In genomic region chr2:160209589-160210264, GRCm38 (mm10) we compare ENCODE assay signal across 24 mouse cellular contexts.
DNase-seq lines count a peak whose midpoint lies in the region; ATAC-seq and TF ChIP-seq lines count a peak whose summit lies in the region.
"Had no signal": no experiment of that assay in that cellular context is flagged by ENCODE, and none has a peak within 500 bp of the region (broad histone marks: within the 10 kb centered on the region; RNA-seq: fewer than 3 reads in every experiment).

No protein-coding gene starts in this region.

- no peak overlapping the region for H3K27ac ChIP-seq in liver, postnatal 0 days (ENCODE audit: low read depth)
- H3K27ac ChIP-seq in liver, embryonic 11.5 days (ENCODE audit: low read depth, low read length): no peak overlapping the region
- H3K27ac ChIP-seq in brown adipose tissue, adult 24 weeks (replicated peaks; ENCODE audit: low read depth, low read length): 0 out of 2 replicates have a peak overlapping the region, but pooled peaks have one; percentile 8
- H3K27ac ChIP-seq in limb, embryonic 13.5 days: no peak overlapping the region
- H3K27ac ChIP-seq in forebrain, postnatal 0 days (ENCODE audit: low read depth, low read length): no peak overlapping the region
- H3K27ac ChIP-seq: embryonic facial prominence, embryonic 15.5 days; hindbrain, embryonic 15.5 days; limb, embryonic 15.5 days; liver, embryonic 15.5 days; midbrain, embryonic 10.5 days; stomach, embryonic 15.5 days had no signal

- TF ChIP-seq EP300 in liver, postnatal 0 days (IDR thresholded peaks at IDR 0.05; ENCODE audit: low read depth): no peak

- intact Hi-C loops in left cerebral cortex, postnatal 10 days (cut with DNase I): no loop called here

- TF ChIP-seq CTCF in liver, postnatal 0 days (IDR thresholded peaks at IDR 0.05; ENCODE audit: low read depth): no peak
- no peak for TF ChIP-seq CTCF in forebrain, postnatal 0 days (IDR thresholded peaks at IDR 0.05; ENCODE audit: low read depth)

- H3K36me3 ChIP-seq in liver, postnatal 0 days (replicated peaks; ENCODE audit: insufficient read depth, low read length): no peaks in the 10 kb centered on the region
- no peaks in the 10 kb centered on the region for H3K36me3 ChIP-seq in liver, embryonic 11.5 days (ENCODE audit: control insufficient read depth, insufficient read depth, low read length)
- no peaks in the 10 kb centered on the region for H3K36me3 ChIP-seq in limb, embryonic 13.5 days
- no peaks in the 10 kb centered on the region for H3K36me3 ChIP-seq in forebrain, postnatal 0 days (ENCODE audit: insufficient read depth)
- H3K36me3 ChIP-seq: embryonic facial prominence, embryonic 15.5 days; hindbrain, embryonic 15.5 days; limb, embryonic 15.5 days; liver, embryonic 15.5 days; midbrain, embryonic 10.5 days; stomach, embryonic 15.5 days had no signal

- no peak overlapping the region for H3K4me2 ChIP-seq in liver, postnatal 0 days (ENCODE audit: low read depth, low read length)
- H3K4me2 ChIP-seq in liver, embryonic 11.5 days: no peak overlapping the region
- no peak overlapping the region for H3K4me2 ChIP-seq in limb, embryonic 13.5 days (replicated peaks)
- no peak overlapping the region for H3K4me2 ChIP-seq in forebrain, postnatal 0 days (ENCODE audit: low read depth)
- H3K4me2 ChIP-seq: embryonic facial prominence, embryonic 15.5 days; hindbrain, embryonic 15.5 days; limb, embryonic 15.5 days; liver, embryonic 15.5 days; stomach, embryonic 15.5 days had no signal

- no peak overlapping the region for H3K9ac ChIP-seq in liver, postnatal 0 days (replicated peaks)
- H3K9ac ChIP-seq in liver, embryonic 11.5 days (ENCODE audit: low read depth, low read length): no peak overlapping the region
- no peak overlapping the region for H3K9ac ChIP-seq in limb, embryonic 13.5 days
- H3K9ac ChIP-seq in forebrain, postnatal 0 days: no peak overlapping the region
- H3K9ac ChIP-seq: embryonic facial prominence, embryonic 15.5 days; hindbrain, embryonic 15.5 days; limb, embryonic 15.5 days; liver, embryonic 15.5 days; stomach, embryonic 15.5 days had no signal

- H3K27me3 ChIP-seq in liver, postnatal 0 days (ENCODE audit: insufficient read depth, low read length): no peaks in the 10 kb centered on the region
- H3K27me3 ChIP-seq in liver, embryonic 11.5 days (replicated peaks; ENCODE audit: control insufficient read depth, insufficient read depth, low read length): no peaks in the 10 kb centered on the region
- peaks cover 22% of the 10 kb centered on the region for H3K27me3 ChIP-seq in limb, embryonic 13.5 days
- no peaks in the 10 kb centered on the region for H3K27me3 ChIP-seq in forebrain, postnatal 0 days (ENCODE audit: insufficient read depth, low read length)
- H3K27me3 ChIP-seq: embryonic facial prominence, embryonic 15.5 days; hindbrain, embryonic 15.5 days; liver, embryonic 15.5 days; stomach, embryonic 15.5 days had no signal

- 78% methylated on average over 12 of the region's 12 CpGs for WGBS in liver, postnatal 0 days (ENCODE audit: insufficient replicate concordance)
- 81% methylated on average over 12 of the region's 12 CpGs for WGBS in liver, embryonic 11.5 days
- WGBS in limb, embryonic 13.5 days: 56% methylated on average over 12 of the region's 12 CpGs
- WGBS in forebrain, postnatal 0 days: 92% methylated on average over 12 of the region's 12 CpGs

- H3K4me3 ChIP-seq in liver, postnatal 0 days (ENCODE audit: low read depth, low read length): no peak overlapping the region
- no peak overlapping the region for H3K4me3 ChIP-seq in liver, embryonic 11.5 days (ENCODE audit: low read depth, low read length)
- H3K4me3 ChIP-seq in brown adipose tissue, adult 24 weeks (ENCODE audit: insufficient read depth, low read depth, low read length): no peak overlapping the region
- H3K4me3 ChIP-seq in limb, embryonic 13.5 days: no peak overlapping the region
- no peak overlapping the region for H3K4me3 ChIP-seq in forebrain, postnatal 0 days (ENCODE audit: low read depth, low read length)
- H3K4me3 ChIP-seq: embryonic facial prominence, embryonic 15.5 days; hindbrain, embryonic 15.5 days; limb, embryonic 15.5 days; liver, embryonic 15.5 days; midbrain, embryonic 10.5 days; stomach, embryonic 15.5 days had no signal

- 0 out of 2 replicates have a peak, but pooled peaks cover 3% of the 10 kb centered on the region for H3K4me1 ChIP-seq in liver, postnatal 0 days (ENCODE audit: insufficient read depth)
- H3K4me1 ChIP-seq in liver, embryonic 11.5 days (replicated peaks; ENCODE audit: control insufficient read depth, insufficient read depth, low read length): no peaks in the 10 kb centered on the region
- H3K4me1 ChIP-seq in brown adipose tissue, adult 24 weeks (ENCODE audit: control insufficient read depth, insufficient read depth, insufficient read length, low read length): no peaks in the 10 kb centered on the region
- H3K4me1 ChIP-seq in limb, embryonic 13.5 days: peaks cover 16% of the 10 kb centered on the region
- no peaks in the 10 kb centered on the region for H3K4me1 ChIP-seq in forebrain, postnatal 0 days (ENCODE audit: insufficient read depth)
- H3K4me1 ChIP-seq: embryonic facial prominence, embryonic 15.5 days; hindbrain, embryonic 15.5 days; liver, embryonic 15.5 days; midbrain, embryonic 10.5 days; stomach, embryonic 15.5 days had no signal

- ATAC-seq in liver, postnatal 0 days: peak; percentile 40; the same call in 1 of the 2 replicates
- no peak for ATAC-seq in liver, embryonic 11.5 days (replicated peaks; ENCODE audit: low FRiP score)
- peak; percentile 57; the same call in 1 of the 2 replicates for ATAC-seq in limb, embryonic 13.5 days (ENCODE audit: low FRiP score, low read depth)
- peak; percentile 34; the same call in 1 of the 2 replicates for ATAC-seq in monocyte, adult 5-6 weeks (replicated peaks; ENCODE audit: insufficient number of reproducible peaks, low FRiP score, low TSS enrichment, poor library complexity, severe bottlenecking)
- no peak for ATAC-seq in forebrain, postnatal 0 days
- ATAC-seq: activated CD4-positive, CD25-positive, alpha-beta regulatory T cell, adult 4 months had no signal

- no peak for DNase-seq in liver, postnatal 0 days
- DNase-seq in liver, embryonic 11.5 days (ENCODE audit: low spot score): no peak
- DNase-seq in forebrain, postnatal 0 days: no peak
- no peak for DNase-seq in left cerebral cortex, postnatal 10 days (ENCODE audit: extremely low spot score in 1 of 2, low spot score in 2 of 2)
- DNase-seq: adrenal gland, postnatal 10 days; cerebellum, adult 9-10 months; gastrocnemius, postnatal 25 days; kidney, adult 2 months; kidney, postnatal 10 days; lung, postnatal 10 days; retina, postnatal 1 day; right cerebral cortex, postnatal 25 days; thymus, adult 2 months; thymus, postnatal 4 days had no signal

- no peaks in the 10 kb centered on the region for H3K9me3 ChIP-seq in liver, postnatal 0 days (ENCODE audit: low read length)
- no peaks in the 10 kb centered on the region for H3K9me3 ChIP-seq in liver, embryonic 11.5 days (ENCODE audit: control insufficient read depth, low read length)
- H3K9me3 ChIP-seq in limb, embryonic 13.5 days: no peaks in the 10 kb centered on the region
- no peaks in the 10 kb centered on the region for H3K9me3 ChIP-seq in forebrain, postnatal 0 days (ENCODE audit: low read length)
- H3K9me3 ChIP-seq: embryonic facial prominence, embryonic 15.5 days; hindbrain, embryonic 15.5 days; limb, embryonic 15.5 days; liver, embryonic 15.5 days; midbrain, embryonic 10.5 days; stomach, embryonic 15.5 days had no signal

Comparison
In these comparisons a context has a peak if more than half of its experiments do, and no peak if none do; other contexts are left out.
1. ATAC-seq: peak in liver, postnatal 0 days (single experiment), limb, embryonic 13.5 days (single experiment) and monocyte, adult 5-6 weeks (single experiment); none in liver, embryonic 11.5 days (single experiment) and forebrain, postnatal 0 days (single experiment).